Mouse (Mus musculus): ENCODE data around the gene Hspa5. TPM values are rescaled to one million over a fixed set of nuclear protein-coding genes. Genes with fewer than 3 reads are reported as not detected.
A peak's percentile ranks its signal among the peaks of the same experiment; 100 is the strongest.
"Not testable (repeated sequence)": the region's sequence is repeated elsewhere in the genome, so short reads cannot be mapped to it uniquely, and the experiment has no call there.

Hspa5 gene
- total RNA-seq, 2 experiments from 2014 or later = 563 to 758 TPM

DNA sequence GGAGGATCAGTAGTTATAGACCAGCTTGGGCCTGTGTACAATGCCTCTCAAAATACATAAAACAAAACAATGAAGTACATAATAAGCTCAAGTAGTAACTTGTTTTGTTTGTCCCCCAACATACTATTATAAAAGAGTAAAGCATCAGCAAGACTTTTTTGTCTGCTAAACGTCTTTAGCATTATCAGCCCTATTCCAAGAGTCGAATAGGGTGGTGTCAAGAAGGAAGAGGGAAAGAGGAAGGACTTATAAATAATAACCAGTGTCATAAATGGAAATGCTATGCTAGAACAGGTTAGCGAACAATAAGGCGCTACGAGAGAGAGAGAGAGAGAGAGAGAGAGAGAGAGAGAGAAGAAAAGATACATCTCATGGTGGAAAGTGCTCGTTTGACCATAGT, 819 bp upstream of the Hspa5 start:
- DNase-seq = no peak

DNA sequence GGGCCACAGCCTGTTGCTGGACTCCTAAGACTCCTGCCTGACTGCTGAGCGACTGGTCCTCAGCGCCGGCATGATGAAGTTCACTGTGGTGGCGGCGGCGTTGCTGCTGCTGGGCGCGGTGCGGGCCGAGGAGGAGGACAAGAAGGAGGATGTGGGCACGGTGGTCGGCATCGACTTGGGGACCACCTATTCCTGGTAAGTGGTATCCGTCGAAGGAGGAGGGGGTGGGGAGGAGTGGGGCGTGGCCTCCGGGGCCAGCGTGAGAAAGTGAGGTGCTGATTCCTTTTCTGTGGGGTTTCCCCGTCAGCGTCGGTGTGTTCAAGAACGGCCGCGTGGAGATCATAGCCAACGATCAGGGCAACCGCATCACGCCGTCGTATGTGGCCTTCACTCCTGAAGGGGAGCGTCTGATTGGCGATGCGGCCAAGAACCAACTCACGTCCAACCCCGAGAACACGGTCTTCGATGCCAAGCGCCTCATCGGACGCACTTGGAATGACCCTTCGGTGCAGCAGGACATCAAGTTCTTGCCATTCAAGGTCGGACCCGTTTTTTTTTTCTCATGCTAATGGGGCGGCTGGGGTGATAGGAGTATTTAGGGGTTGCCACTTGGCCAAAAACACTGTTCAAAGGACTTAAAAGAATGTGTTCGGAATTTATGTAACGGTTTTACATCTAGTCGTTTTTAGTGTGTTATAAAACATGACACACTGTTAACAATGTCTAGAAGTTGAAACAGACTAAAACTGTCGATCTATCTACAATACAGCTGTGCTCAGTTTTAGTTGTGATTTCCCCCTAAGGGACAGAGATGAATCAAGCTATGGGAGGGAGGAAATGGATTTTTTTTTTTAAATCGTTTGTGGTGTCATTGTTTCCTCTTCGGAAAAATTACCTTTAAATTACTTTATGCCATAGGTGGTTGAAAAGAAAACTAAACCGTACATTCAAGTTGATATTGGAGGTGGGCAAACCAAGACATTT, 774 bp downstream of the Hspa5 start:
- no peak for DNase-seq

DNA sequence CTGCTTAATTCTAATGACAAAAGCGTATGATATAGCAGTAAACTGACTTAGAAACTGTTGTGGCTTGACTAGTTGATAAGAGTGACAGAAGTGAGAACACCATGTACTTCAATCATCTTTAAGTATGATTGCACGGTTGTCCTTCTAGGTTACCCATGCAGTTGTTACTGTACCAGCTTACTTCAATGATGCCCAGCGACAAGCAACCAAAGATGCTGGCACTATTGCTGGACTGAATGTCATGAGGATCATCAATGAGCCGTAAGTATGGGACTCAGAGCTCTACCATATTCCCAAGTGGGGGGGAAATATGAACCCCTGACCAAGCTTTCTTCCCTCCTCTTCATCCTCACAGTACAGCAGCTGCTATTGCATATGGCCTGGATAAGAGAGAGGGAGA, 1.9 kb downstream of the Hspa5 start:
- no peak for DNase-seq

DNA sequence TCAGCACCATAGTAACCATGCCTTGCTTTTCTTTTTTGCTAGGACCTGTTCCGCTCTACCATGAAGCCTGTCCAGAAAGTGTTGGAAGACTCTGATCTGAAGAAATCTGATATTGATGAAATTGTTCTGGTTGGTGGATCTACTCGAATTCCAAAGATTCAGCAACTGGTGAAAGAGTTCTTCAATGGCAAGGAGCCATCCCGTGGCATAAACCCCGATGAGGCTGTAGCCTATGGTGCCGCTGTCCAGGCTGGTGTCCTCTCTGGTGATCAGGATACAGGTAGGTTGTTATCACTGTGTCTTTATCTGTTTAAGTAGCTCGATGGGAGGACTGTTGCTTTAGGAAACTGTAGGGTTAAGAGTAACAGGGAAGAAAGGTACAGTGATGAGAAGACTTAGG, 2.7 kb downstream of the Hspa5 start:
- no peak for DNase-seq

DNA sequence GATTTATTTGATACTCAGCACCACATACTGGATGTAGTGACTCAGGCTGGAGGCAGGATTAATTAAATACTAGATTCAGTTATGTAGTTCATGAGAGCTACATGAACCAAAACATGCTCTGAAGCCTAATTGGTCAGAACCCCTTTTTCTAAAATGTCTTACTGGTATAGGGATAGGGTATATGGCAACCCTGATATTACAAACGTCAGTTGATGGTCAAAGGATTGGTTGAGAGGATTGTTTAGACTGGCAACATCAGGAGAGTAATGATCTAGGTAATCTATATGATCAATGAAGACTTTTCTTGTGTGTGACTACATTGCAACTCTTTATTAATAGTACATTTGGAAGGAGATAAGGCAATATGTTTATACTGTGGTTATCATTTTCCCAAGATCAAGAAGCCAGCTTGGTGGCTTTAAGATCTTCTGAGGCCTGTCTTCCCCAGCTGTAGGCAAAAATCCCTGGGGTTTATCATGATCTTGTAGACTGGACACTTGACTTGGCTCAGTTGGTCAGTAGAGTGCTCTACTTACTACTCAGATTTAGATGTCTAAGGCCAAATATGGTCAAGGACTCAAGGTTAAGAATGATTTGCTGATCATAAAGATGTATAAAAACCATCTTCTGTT, 5.6 kb downstream of the Hspa5 start:
- DNase-seq = no peak

DNA sequence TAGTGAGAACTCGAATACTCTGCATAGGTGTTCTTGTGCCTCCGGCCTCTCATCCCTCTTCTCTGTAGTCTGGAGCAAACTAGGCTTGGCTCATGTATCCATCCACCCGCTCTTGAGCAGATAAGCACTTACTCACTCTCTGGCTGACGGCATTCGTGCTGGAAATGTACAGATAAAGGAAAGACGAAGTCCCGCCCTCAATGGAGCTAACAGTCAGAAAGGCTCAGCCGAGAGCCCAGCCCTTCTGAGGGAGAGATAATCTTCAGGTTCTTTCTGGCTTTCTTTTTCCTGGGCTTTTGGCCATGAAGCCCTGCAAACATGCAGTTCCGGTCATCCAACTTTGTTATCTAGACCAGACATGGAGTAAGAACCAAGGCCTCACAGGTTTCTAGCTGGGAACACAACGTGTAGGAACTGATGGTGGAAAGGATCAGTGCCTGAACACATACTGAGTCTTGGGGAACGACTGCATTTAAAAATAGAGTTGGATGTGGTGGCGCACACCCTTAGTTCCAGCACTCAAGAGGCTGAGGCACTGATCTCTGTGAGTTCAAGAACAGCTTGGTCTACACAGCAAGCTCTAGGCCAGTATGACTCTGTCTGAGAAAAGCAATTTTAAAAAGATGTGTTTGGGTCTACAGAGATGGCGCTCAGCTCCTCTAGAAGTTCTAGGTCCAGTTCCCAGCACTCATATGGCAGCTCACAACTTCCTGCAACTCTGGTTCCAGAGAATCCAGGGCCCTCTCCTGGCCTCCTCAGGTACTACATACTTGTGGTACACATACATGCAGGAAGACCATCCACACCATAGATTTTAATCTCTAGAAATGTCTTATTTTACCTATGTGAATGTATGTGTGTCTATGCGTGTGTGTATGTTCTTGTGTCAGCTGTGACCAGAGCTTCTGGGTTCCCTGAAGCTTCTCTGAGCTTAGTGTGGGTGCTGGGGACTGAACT, 11.6 kb downstream of the Hspa5 start:
- no peak for DNase-seq

DNA sequence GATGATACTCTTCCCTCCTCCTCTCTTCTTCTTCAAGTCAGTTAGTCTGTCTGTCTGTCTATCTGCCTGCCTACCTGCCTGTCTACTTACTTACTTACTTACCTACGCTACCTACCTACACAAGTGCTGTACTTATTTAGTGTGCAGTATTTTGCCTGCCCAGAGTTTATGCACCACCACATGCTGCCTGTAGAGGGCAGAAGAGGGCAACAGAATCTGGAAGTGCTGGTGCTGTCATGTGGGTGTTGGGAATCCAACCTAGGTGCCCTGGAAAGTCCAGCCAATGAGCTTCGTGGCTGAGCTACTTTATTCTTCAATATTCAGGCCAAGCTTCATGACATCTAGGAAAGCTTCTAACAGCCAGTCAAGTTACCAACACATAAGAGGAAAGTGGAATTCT, 12.3 kb downstream of the Hspa5 start:
- peak; percentile 37 to 72 for DNase-seq

DNA sequence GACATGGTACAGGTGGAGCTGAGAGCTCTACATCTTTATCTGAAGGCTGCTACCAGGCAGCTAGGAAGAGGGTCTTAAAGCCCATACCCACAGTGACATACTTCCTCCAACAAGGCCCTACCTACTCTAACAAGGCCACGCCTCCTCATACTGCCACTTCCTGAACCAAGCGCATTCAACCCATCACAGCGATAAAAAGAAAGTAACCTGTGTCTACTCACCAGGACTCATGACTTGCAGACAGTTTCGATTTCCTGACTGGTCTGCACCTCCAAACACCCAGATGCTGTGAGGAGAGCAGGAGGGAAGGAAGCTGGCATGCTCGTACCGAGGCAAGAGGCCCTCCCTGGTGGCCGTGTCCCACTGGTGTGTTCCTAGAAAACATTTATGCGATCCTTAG, 18.5 kb downstream of the Hspa5 start:
- DNase-seq = no peak

DNA sequence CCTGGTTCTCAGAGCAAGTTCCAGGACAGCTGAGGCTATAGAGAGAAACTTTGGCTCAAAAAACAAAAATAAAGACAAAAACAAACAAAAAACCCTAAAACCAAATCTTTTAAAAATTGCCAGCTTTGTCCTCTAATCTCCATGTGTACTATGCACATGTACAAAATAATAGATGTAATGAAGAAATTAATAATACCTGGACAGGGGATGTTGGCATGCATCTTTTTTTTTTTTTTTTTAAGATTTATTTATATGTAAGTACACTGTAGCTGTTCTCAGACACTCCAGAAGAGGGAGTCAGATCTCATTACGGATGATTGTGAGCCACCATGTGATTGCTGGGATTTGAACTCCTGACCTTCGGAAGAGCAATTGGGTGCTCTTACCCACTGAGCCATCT, 20.8 kb downstream of the Hspa5 start:
- DNase-seq = not testable (repeated sequence)

DNA sequence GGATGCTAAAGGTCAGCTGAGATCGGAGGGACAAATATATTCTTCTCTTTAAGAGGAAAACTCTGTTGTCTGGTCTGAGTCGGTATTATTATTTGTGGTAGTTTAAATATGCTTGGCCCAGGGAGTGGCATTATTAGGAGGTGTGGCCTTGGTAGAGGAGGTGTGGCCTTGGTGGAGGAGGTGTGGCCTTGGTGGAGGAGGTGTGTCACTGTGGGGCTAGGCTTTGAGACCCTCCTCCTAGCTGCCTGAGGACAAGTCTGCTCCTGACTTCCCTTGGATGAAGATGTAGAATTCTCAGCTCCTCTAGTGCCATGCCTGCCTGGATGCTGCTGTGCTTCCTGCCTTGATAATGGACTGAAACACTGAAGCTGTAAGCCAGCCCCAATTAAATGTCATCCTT, 22.7 kb downstream of the Hspa5 start:
- DNase-seq = no peak

DNA sequence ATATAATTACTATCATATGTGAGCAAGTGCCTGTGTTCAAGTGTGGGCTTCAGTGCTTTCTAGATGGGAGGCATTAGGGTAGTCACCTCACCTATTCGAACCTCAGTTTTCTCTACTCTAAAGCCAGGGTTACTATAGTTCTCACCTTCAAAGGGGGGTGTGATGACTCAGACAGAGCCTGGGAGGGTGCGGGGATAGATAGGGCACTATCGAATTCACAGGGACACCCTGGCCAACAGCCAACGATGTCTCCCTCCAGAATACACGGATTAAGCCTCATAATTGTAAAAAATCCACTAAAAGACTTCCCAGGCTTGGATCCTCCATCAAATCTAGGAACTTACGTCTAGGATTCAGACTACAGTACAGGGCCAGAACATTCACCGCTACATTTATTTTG, 23.7 kb downstream of the Hspa5 start:
- DNase-seq = no peak

DNA sequence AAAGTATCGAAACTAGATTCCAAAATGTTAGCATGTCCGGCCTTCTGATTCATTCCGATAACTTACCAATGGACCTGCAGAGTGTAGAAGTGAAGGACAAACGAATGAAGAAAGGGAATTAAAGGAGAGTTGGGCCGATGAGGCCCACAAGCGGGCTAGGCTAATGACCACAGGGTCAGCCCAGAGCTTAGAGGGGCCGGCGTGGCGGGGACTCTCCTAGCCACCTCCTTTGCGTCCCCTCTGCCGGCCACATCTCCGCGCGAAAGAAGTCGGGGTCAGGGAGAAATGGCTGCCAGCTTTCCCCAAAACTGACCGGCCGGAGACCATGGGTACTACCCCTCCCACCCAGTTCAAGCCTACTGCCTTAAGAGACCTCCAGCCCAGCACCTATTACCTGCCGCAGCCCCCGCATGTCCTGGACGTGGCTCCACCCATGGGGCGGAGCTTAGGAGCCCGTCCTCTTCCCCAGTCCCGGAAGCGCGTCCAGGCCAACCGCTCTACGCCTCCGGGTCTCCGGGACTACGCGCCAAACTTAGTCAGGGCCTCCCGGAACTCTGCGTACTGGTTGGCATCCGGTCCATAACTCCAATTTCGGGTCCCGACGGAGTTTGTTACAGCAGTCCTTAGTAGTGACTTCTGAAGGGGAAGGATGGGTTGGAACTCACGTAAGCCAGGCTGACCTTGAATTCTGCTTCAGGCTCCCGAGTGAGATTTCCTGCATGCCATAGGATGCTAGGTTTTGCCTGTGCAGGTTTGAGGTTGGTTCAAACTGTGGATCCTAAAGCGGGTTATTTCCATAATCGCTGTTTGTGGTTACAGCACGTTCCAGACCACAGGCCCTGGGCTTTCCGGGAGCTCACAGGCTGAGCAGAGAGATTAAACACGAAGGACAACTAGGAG, 27.8 kb downstream of the Hspa5 start, which contains the start of gene Rabepk:
Gene Rabepk (minus strand): TSS at position 556 of the 900 bp plus-strand sequence.
- peak; percentile 90 to 93 for DNase-seq

DNA sequence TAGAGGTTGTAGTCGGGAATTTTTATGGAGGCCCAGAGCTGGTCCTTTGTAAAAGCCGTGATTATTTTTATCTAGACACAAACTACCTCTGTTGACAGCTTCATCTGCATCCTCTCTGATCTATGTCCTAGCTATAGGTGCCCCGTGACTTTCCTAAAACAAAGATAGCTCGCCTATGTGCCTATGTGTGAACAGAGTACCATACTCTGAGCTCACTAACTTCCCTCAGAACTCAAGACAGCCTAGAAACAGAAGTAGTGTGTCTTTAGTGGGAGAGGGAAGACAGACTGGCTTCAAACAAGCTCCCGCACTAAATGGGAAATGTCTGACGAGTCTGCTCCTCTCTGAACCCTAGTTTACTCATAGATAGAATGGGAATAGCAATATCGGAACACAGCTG, 28.6 kb downstream of the Hspa5 start:
- DNase-seq = no peak

DNA sequence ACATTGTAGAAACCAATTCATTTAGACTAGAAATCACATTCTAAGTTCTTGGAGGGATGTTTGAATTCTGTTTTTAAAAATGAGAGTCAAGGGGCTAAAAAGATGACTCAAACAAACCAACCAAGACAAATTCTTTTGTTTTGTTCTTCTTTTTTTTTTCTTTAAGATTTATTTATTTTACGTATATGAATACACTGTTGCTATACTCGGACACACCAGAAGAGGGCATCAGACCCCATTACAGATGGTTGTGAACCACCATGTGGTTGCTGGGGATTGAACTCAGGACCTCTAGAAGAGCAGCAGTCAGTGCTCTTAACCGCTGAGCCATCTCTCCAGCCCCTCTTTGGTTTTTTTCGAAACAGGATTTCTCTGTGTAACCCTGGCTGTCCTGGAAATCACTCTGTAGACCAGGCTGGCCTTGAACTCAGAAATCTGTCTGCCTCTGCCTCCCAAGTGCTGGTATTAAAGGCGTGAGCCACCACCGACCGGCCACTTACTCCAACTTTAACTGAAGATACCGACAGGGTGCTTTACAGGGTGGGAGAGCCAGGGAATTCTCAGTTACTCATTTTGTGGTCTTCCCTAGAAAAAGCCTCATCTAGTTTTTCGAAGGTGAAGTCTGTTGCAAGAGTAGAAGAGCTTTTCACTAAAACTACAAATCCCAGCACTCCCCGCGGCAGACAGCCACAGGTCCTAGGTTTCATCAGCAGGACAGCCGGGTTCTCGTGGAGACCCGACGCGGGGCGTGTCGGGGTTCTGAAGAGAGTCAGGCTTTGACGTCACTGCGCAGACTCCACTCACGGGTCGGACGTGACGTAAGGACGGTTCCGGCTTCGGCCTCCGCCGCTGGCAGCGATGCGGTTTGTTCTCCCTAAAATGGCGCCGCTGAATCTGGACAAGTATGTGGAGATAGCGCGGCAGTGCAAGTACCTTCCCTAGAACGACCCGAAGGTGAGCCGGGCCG, 30.0 kb downstream of the Hspa5 start:
- peak; percentile 98 to 99 for DNase-seq

DNA sequence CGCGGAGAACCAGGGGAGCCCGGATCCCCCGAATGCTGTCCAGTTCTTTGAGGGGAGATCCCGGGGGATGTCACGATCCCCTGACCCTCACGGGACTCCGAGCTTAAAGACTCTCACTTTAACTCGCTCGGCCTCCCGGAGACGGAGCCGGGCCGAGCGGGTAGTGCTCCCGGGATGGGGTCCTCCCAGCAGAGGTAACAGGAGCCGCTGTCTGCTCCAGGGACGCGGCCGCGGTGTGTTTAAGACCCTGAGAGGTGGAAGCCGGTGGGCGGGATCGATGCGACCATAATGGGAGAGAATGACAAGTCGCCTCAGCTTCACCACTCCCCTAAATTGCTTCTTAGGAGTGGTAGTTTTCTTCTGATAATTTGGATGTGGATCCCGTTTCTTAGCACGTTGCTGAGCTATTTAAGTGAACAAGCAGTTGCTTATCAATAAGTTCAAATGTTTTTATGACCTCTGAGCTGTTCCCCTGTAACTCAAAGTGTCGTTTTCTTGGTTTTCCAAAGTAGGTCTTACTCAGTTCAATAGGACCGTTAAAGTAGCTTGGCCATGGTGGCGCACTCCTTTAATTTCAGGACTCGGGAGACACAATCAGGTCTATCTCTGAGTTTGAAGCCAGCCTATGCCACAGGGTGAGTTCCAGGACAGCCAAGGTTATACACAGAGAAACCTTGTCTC, 30.9 kb downstream of the Hspa5 start:
- DNase-seq = peak in 1 of 2 experiments; percentile 62

DNA sequence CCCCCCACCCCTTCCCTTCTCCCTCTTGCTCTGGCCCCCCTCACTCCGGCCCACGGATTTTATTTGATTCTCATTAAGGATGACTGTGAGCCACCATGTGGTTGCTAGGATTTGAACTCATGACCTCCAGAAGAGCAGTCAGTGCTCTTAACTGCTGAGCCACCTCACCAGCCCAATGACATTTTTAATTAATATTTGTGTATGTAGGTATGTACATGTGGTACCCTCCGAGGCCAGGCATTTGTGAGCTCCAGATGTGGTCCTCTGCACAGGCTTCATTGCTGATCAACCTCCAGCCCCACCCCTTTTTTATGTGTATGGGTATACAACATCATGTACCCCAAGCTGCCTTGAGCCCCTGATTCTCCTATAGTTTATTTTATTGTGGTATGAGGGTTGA, 32.0 kb downstream of the Hspa5 start:
- no peak for DNase-seq

DNA sequence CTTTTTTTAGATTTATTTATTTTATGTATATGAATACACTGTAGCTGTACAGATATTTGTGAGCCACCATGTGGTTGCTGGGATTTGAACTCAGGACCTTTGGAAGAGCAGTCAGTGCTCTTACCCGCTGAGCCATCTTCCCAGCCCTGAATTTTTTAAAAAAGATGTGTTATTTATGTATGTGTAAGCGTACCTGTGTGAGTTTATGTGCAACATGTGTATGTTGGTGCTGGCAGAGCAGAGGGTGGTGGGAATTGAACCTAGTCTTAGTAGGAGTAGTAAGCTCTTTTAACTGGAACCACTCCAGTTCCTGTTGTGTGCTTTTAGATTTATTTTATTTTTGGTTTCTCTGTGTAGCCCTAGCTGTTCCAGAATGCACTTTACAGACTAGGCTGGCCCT, 32.4 kb downstream of the Hspa5 start:
- DNase-seq = no peak

DNA sequence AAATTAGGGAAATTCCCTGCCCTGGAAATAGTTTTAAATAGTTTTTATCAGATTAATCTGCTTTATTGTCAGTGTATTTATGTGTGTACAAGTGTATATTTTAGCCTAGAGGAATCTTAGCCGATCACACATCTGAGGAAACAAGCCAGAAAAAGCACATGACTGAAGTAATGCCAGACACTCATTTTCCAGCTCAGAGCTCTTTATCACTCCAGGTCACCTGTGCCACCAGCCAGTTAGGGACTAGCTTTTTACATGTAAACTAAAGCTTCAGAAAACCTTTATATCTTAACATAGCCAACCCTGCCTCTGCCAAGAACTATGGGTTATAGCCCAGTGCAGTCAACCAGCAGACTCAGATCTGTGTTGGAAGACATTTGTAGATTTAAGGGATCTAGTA, 33.0 kb downstream of the Hspa5 start:
- peak in 1 of 2 experiments; percentile 51 for DNase-seq

DNA sequence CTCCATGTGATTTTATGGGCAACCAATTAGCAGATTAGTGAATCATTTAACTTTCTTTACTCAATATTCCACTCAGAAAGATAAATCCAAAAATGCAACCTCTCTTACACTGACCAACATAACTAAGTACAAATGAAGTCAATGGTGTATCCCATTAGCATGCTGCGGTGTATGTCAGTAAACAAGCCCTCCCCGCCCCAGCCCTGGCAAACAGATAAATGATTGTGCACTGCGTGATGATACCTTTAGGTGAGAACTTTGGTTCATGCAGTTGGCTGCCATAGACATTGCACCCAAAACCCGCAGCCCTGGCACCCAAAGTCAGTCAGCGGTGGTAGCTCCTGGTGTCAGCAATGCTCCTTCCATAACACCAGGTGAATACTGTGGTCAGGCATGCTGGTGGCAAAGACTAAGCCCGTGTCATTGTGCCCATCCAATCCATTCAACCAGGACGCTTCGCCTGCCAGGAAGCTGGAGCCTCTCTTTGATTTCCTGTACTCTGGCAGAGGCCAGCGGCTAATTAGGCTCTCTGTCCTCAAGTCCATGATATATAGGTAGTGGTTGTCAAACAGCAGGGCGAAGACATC, 33.7 kb downstream of the Hspa5 start:
- no peak for DNase-seq
